Mouse (Mus musculus): ENCODE data around the gene Olfr851.

Olfr851 gene

DNA sequence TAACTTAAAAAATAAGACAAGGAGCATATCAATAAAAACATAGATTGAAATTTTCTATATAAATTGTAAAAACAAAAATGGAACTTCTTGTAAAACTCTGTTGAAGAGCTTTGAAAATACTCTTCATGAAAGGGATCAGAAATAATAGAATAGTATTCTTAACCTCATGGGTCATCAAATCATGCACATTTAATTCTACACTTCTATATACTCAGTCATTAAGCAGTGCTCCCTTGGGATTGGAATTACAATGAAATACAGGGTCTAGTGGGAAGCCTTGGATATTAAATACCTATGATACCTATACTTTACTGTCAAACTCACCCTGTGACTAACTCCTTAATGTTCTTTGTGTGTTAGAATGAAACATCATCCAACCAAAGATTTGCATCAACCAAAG lies at the start of gene Olfr851:
Gene Olfr851 (plus strand): TSS at position 301 of the 400 bp plus-strand sequence.

GRCm38 (mm10) chr9:19478148-19478547 lies 14.9 kb upstream of the Olfr851 start, which contains the start of gene Olfr850:
Gene Olfr850, minus strand, starts transcription at chr9:19478248.

DNA sequence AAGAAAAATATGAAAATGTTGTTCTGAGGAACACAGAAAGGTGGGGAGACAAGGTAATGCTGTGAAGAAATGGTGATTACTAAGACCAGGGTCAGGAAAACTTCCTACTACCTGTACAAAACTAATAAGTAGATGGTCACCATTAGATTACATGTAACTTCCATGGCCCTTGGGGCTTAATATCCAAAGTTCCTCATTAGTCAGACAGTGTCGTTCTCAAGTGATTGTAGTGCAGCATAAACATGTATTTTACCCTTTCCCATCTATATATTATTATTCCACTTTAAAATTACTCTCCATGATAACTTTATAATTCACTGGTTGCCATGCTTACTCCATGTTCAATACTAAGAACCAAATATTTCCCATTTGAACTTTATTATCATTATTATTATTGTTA lies 47.9 kb downstream of the Olfr851 start, which contains the start of gene Olfr853:
Gene Olfr853 (minus strand): TSS at position 101 of the 400 bp plus-strand sequence.
- WGBS, result 76% methylated on average over 1 of the region's 1 CpGs

Measured in cerebral cortex, adult 2 months (tissue).